Mouse (Mus musculus) hindbrain, embryonic 13.5 days (tissue): ENCODE measurements around the gene Iffo2. TPM values are rescaled to one million over a fixed set of nuclear protein-coding genes. Genes with fewer than 3 reads are reported as not detected.
A peak's percentile ranks its signal among the peaks of the same experiment; 100 is the strongest.

Experiments used
- ATAC-seq: fragments of 200-750 bp; cut with Nextera tagmentation; 2 replicates; pipeline ENCODE4 v1.8.0; 2017; ENCODE audit warnings: moderate TSS enrichment; ENCODE audit not compliant: low FRiP score
- H3K27ac ChIP-seq: fragments of 300-500 bp; sonication (generic); 2 replicates; pipeline ENCODE4 v1.5.1; 2015; ENCODE audit warnings: inconsistent platforms, mild to moderate bottlenecking, moderate library complexity
- H3K27me3 ChIP-seq: fragments of 300-500 bp; sonication (generic); 2 replicates; pipeline ENCODE4 v1.6.1; 2015; ENCODE audit warnings: mild to moderate bottlenecking, inconsistent platforms
- H3K36me3 ChIP-seq: fragments of 300-500 bp; sonication (generic); 2 replicates; pipeline ENCODE4 v1.6.1; 2015; ENCODE audit warnings: mild to moderate bottlenecking, inconsistent platforms
- H3K4me1 ChIP-seq: fragments of 300-500 bp; sonication (generic); replicated peaks from 2 replicates; pipeline ENCODE4 v1.6.1; 2015; ENCODE audit warnings: inconsistent platforms
- H3K4me2 ChIP-seq: fragments of 300-500 bp; sonication (generic); 2 replicates; pipeline ENCODE4 v1.6.1; 2015; ENCODE audit warnings: inconsistent platforms, mild to moderate bottlenecking, moderate library complexity
- H3K4me3 ChIP-seq: fragments of 300-500 bp; sonication (generic); 2 replicates; pipeline ENCODE4 v1.5.1; 2015; ENCODE audit warnings: mild to moderate bottlenecking, inconsistent platforms
- H3K9ac ChIP-seq: fragments of 300-500 bp; sonication (generic); 2 replicates; pipeline ENCODE4 v1.6.1; 2015; ENCODE audit warnings: mild to moderate bottlenecking, inconsistent platforms
- H3K9me3 ChIP-seq: fragments of 300-500 bp; sonication (generic); 2 replicates; pipeline ENCODE4 v1.6.1; 2016; ENCODE audit warnings: inconsistent platforms
- WGBS: fragments of 180-500 bp; shearing (Covaris S2); methylation state at CpG from one replicate; pipeline ENCODE4 v1.1.7; 2015; 5-methylcytosine and 5-hydroxymethylcytosine counted together
- polyA plus RNA-seq: library from polyadenylated mRNA; unstranded; fragments of >200 nt; fragmentation: Nextera tagmentation; extraction: Ambion mirVana; gene quantifications from 2 replicates; pipeline ENCODE4 v1.2.1, GENCODE M21; 2015

The Iffo2 gene
- polyA plus RNA-seq, 1 experiment from 2014 or later, result 4.4 TPM

DNA sequence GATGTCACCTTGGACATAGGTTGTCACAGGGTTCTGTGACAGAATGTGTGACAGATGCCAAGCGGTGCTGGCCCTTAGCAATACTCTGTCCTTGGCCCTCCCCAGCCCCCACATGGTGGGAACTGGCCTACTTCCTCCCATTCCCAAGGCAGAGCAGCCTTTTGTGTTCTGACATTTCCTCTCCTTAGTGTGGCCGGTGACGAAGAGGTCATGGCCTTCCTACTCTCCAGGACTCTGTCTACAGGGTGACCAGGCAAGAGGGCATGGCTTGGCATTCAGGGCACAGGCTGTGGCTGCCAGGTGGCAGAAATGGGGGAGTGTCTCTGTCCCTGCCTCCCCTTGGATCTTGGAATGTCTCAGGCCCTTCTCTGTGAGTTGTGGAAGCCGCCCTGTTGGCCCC, 57.0 kb downstream of the Iffo2 start:
- peaks cover 38% of the 10 kb centered on the region for H3K4me1 ChIP-seq

DNA sequence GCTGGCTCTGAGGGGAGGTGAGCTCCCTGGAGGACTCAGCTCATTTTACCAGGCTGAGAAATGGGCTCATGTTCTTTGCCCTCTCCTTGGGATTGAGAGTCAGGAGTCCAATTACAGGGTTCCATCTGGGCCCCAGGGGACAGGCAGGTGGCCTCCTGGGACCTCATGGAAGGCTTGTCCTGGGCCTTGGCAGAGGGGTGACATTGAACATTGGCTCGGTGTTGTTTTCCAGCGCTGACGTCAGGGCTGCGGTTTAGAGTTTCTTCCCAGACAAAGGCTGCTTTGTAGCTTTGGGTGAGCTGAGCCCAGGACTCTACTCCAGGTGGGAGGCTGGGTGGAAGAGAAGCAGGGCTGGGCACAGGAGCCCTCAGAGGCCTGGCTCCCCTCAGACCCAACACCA, 57.4 kb downstream of the Iffo2 start:
- H3K9ac ChIP-seq, result no peak overlapping the region
- peaks cover 34% of the 10 kb centered on the region for H3K4me1 ChIP-seq
- ATAC-seq, result no peak
- no peak overlapping the region for H3K4me3 ChIP-seq
- H3K27me3 ChIP-seq, result no peaks in the 10 kb centered on the region
- H3K9me3 ChIP-seq, result no peaks in the 10 kb centered on the region
- WGBS, result 73% methylated on average over 4 of the region's 4 CpGs
- H3K4me2 ChIP-seq, result no peak overlapping the region
- H3K27ac ChIP-seq, result no peak overlapping the region
- H3K36me3 ChIP-seq, result no peaks in the 10 kb centered on the region

More for the DNA sequence above, 57.0 kb downstream of the Iffo2 start:
- ATAC-seq, result no peak
- 76% methylated on average over 4 of the region's 4 CpGs for WGBS
- Histone ChIP-seq H3K4me2 (no peak overlapping the region), H3K9ac (no peak overlapping the region), H3K36me3 (no peaks in the 10 kb centered on the region), H3K27ac (no peak overlapping the region), H3K4me3 (no peak overlapping the region), H3K9me3 (no peaks in the 10 kb centered on the region), H3K27me3 (no peaks in the 10 kb centered on the region)

DNA sequence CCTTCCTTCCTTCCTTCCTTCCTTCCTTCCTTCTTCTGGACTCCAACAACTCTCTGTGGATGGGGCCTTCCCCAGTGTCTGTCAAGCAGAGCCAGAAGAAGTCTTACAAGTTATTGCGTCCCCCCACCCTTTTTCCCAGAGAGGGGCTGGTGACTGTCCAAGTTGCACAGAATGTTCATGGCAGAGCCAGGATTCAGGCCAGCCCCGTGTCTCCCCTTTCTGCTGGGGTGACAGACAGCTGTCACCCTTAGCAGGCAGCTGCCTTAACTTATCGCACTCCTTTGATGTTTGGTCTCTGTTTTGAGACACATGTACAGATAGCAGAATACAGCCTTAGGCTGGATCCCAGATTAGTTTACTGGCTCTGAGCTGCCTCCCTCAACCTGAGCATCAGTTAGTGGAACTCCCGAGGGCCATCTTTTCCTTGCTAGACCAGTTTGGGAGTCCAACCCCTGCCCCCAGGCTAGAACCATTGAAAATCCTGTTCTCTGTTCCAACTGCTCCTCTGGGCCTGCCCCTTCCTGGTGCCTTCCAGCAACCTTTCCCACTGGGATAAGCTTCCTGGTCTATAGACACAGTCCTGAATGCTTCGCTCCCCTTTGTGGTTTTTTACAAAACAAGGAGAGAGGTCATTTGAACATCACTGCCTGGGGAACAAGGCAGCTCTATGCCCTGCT, 59.1 kb downstream of the Iffo2 start:
- H3K27me3 ChIP-seq, result no peaks in the 10 kb centered on the region
- peaks cover 27% of the 10 kb centered on the region for H3K4me1 ChIP-seq
- H3K36me3 ChIP-seq, result no peaks in the 10 kb centered on the region
- H3K4me3 ChIP-seq, result no peak overlapping the region
- 40% methylated on average over 5 of the region's 5 CpGs for WGBS
- H3K27ac ChIP-seq, result peak overlapping the region; percentile 30; the same call in 1 of the 2 replicates
- H3K9me3 ChIP-seq, result no peaks in the 10 kb centered on the region
- H3K4me2 ChIP-seq, result no peak overlapping the region
- H3K9ac ChIP-seq, result peak overlapping the region; percentile 0; the same call in 1 of the 2 replicates
- ATAC-seq, result no peak

- no peak overlapping the region for H3K27ac ChIP-seq
- H3K36me3 ChIP-seq, result no peaks in the 10 kb centered on the region
- peaks cover 32% of the 10 kb centered on the region for H3K4me1 ChIP-seq
- no peak overlapping the region for H3K4me3 ChIP-seq
- 31% methylated on average over 4 of the region's 4 CpGs for whole genome bisulfite sequencing
- no peak overlapping the region for H3K4me2 ChIP-seq
- no peak for ATAC-seq
- H3K9ac ChIP-seq, result no peak overlapping the region
- 0 out of 2 replicates have a peak, but pooled peaks cover 2% of the 10 kb centered on the region for H3K27me3 ChIP-seq
- H3K9me3 ChIP-seq, result no peaks in the 10 kb centered on the region
These were observed 60.1 kb downstream of the Iffo2 start for GRCm38 (mm10) chr4:139590446-139590845.

- WGBS, result 77% methylated on average over 7 of the region's 7 CpGs
- H3K9me3 ChIP-seq, result no peaks in the 10 kb centered on the region
- H3K27me3 ChIP-seq, result 0 out of 2 replicates have a peak, but pooled peaks cover 4% of the 10 kb centered on the region
- no peak overlapping the region for H3K4me2 ChIP-seq
- no peak overlapping the region; the same call in 1 of the 2 replicates for H3K9ac ChIP-seq
- H3K36me3 ChIP-seq, result no peaks in the 10 kb centered on the region
- H3K4me3 ChIP-seq, result no peak overlapping the region
- no peak for ATAC-seq
- H3K4me1 ChIP-seq, result peaks cover 49% of the 10 kb centered on the region
- H3K27ac ChIP-seq, result no peak overlapping the region
These were observed 62.5 kb downstream of the Iffo2 start for GRCm38 (mm10) chr4:139592895-139593294.

GRCm38 (mm10) chr4:139593383-139593782, 63.0 kb downstream of the Iffo2 start:
- Histone ChIP-seq H3K27ac (no peak overlapping the region), H3K4me1 (peaks cover 53% of the 10 kb centered on the region), H3K36me3 (no peaks in the 10 kb centered on the region), H3K9me3 (no peaks in the 10 kb centered on the region), H3K4me2 (no peak overlapping the region), H3K27me3 (0 out of 2 replicates have a peak, but pooled peaks cover 4% of the 10 kb centered on the region), H3K4me3 (no peak overlapping the region), H3K9ac (no peak overlapping the region; the same call in 1 of the 2 replicates)
- 70% methylated on average over 6 of the region's 6 CpGs for WGBS
- no peak for ATAC-seq

DNA sequence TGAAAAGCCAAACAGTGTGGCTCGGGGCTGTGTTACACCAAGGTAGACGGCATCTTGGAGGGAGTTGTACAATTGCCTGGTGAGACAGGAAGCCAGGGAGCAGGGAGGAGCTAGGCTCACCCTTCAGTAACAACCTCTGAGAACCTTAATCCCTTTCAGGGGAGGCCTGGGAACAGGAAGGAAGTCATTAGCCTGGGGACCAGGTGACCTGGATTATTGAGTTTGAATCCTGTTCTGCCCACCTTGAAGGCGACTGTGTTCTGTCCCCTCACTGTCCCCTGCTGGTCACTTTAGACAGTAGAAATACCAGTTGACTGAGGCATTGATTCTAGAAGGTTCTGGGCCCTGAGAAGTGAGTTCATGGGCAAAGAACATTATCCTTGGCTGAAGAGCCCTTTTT, 63.7 kb downstream of the Iffo2 start:
- H3K4me3 ChIP-seq, result no peak overlapping the region
- peaks cover 60% of the 10 kb centered on the region for H3K4me1 ChIP-seq
- H3K36me3 ChIP-seq, result no peaks in the 10 kb centered on the region
- WGBS, result 61% methylated on average over 3 of the region's 3 CpGs
- no peak overlapping the region for H3K9ac ChIP-seq
- 0 out of 2 replicates have a peak, but pooled peaks cover 4% of the 10 kb centered on the region for H3K27me3 ChIP-seq
- H3K4me2 ChIP-seq, result no peak overlapping the region
- ATAC-seq, result no peak
- no peaks in the 10 kb centered on the region for H3K9me3 ChIP-seq
- H3K27ac ChIP-seq, result no peak overlapping the region

DNA sequence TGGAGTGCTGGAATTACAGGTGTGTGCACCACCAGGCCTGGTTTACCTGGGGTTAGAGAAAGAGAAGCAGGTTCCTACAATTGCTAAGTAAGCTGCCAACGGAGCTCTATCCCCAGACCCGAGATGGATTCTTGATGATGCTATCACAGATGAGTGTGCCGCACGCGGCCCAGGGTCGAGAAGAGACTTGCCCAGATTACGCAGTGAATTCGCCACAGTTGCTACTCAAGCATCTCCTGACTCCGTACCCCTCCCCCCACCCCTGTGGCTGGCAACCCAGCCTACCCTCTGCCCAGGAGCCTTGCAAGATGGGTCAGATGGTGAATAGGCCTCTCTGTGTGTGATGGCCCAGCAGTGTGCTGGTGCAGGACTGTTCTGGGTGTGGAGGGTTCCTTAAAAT, 66.4 kb downstream of the Iffo2 start:
- Histone ChIP-seq H3K4me2 (no peak overlapping the region), H3K27ac (peak overlapping the region; percentile 87), H3K9me3 (no peaks in the 10 kb centered on the region), H3K9ac (peak overlapping the region; percentile 61), H3K27me3 (0 out of 2 replicates have a peak, but pooled peaks cover 4% of the 10 kb centered on the region), H3K36me3 (no peaks in the 10 kb centered on the region), H3K4me3 (no peak overlapping the region), H3K4me1 (peaks cover 68% of the 10 kb centered on the region)
- WGBS, result 15% methylated on average over 9 of the region's 9 CpGs
- ATAC-seq, result peak; percentile 9; the same call in 1 of the 2 replicates

DNA sequence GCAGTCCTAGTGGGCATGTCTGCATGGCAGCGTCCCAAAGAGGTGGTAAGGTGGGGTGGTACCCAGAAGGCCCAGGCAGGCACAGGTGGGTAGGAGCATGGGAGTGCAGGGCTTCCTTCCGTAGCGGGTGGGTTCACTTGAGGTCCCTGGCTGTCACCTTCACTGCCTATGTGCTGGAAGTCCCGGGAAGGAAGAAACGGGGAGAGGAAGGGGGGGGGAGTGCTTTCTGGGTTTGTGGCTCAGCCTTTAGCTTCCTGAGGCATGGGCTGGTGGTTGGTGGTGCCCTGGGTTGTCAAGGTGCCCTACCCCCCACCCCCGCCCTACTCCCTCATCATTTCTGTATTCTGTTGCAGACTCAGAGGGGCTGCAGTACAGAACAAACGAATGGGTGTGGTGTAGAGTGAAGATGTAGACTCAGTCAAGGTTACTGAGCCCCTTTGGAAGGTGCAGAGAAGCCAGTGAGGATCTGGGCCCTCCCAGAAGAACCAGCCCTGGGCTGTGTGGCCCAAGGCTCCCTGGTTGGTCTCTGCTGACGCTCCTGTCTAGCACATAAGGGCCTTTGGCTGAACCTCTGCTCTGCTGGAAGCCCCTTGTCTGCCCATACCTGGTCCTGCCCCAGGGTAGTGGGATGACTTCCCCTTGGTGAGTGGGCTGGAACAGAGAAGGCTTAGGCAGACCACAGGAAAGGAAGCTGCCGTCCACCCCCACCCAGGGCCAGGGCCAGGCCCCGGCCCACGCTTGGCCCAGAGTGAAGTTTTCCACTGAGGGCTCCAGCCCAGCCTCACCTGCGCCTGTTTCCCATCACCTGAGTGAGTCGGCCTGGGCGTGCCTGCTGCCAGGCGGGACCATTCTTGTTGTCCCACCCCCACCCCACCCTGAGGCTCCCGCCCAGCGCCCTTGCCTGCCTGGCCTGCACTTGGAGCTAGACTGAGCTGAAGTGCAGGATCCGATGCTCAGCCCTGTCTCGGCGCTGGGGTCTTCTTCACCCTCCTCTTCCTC, 67.2 kb downstream of the Iffo2 start:
- H3K9ac ChIP-seq, result peak overlapping the region; percentile 61
- ATAC-seq, result 0 out of 2 replicates have a peak, but pooled peaks have one; percentile 11
- peak overlapping the region; percentile 87 for H3K27ac ChIP-seq
- no peaks in the 10 kb centered on the region for H3K9me3 ChIP-seq
- H3K36me3 ChIP-seq, result no peaks in the 10 kb centered on the region
- no peak overlapping the region for H3K4me2 ChIP-seq
- H3K4me3 ChIP-seq, result no peak overlapping the region
- H3K27me3 ChIP-seq, result 0 out of 2 replicates have a peak, but pooled peaks cover 4% of the 10 kb centered on the region
- WGBS, result 64% methylated on average over 20 of the region's 20 CpGs
- peaks cover 77% of the 10 kb centered on the region for H3K4me1 ChIP-seq

- WGBS, result 38% methylated on average over 13 of the region's 13 CpGs
These were observed 68.0 kb downstream of the Iffo2 start for GRCm38 (mm10) chr4:139598356-139598755.

DNA sequence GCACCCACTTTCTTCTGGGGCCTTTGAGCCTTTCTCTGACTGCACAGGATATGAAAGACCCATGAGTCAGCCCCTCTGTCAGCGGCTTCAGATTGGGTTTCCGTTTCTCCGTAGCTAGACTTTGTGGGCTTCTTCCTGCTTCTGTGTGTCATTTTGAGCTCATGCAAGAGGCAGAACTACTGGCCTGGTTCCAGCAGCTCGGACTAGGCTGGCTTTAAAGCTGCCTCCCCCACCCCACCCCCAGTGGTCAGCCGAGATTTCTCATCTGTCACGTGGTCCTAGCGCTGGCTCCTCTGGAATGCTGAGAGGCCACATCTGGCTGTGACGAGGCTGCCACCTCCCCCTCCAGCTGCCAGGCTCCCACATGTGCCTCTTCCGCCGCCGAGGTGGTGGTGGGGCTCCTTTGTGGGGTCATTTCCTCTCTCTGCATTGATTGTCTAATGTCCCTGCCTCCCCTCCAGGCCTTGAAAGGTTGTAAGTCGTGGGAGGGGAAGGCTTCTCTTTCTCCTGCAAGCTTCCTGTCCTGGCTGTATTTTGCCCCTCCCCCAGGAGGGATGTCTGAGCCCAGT, 68.7 kb downstream of the Iffo2 start:
- 0 out of 2 replicates have a peak, but pooled peaks cover 4% of the 10 kb centered on the region for H3K27me3 ChIP-seq
- H3K4me3 ChIP-seq, result peak overlapping the region; percentile 2
- H3K9me3 ChIP-seq, result no peaks in the 10 kb centered on the region
- H3K9ac ChIP-seq, result peak overlapping the region; percentile 43; the same call in 1 of the 2 replicates
- peaks cover 81% of the 10 kb centered on the region for H3K4me1 ChIP-seq
- WGBS, result 1% methylated on average over 12 of the region's 12 CpGs
- peak overlapping the region; percentile 43 for H3K4me2 ChIP-seq
- ATAC-seq, result peak; percentile 58
- H3K36me3 ChIP-seq, result no peaks in the 10 kb centered on the region
- peak overlapping the region; percentile 87 for H3K27ac ChIP-seq

More at GRCm38 (mm10) chr4:139598356-139598755, 68.0 kb downstream of the Iffo2 start:
- H3K4me2 ChIP-seq, result peak overlapping the region; percentile 43
- peak overlapping the region; percentile 87 for H3K27ac ChIP-seq
- no peak overlapping the region for H3K4me3 ChIP-seq
- ATAC-seq, result no peak
- H3K9ac ChIP-seq, result 0 out of 2 replicates have a peak overlapping the region, but pooled peaks have one; percentile 43
- H3K36me3 ChIP-seq, result no peaks in the 10 kb centered on the region
- H3K9me3 ChIP-seq, result no peaks in the 10 kb centered on the region
- peaks cover 81% of the 10 kb centered on the region for H3K4me1 ChIP-seq
- H3K27me3 ChIP-seq, result 0 out of 2 replicates have a peak, but pooled peaks cover 4% of the 10 kb centered on the region
